Mouse (Mus musculus) ES-E14 (cell line): ENCODE measurements around the gene Cecr2. TPM values are rescaled to one million over a fixed set of nuclear protein-coding genes. Genes with fewer than 3 reads are reported as not detected.
"Not testable (repeated sequence)": the region's sequence is repeated elsewhere in the genome, so short reads cannot be mapped to it uniquely, and the experiment has no call there.

ENCODE experiments used
- DNase-seq: peaks from one replicate; pipeline ENCODE4 v3.0.0-alpha.2; 2013; ENCODE audit warnings: low read depth, low spot score
- H3K27ac ChIP-seq: 2 replicates; pipeline ENCODE4 v1.5.1; 2012; ENCODE audit warnings: low read depth, mild to moderate bottlenecking, low read length, moderate library complexity, mixed read lengths; ENCODE audit not compliant: poor library complexity, insufficient read depth, severe bottlenecking
- H3K36me3 ChIP-seq: 2 replicates; pipeline ENCODE4 v1.6.1; 2012; ENCODE audit warnings: mild to moderate bottlenecking, low read length, moderate library complexity, mixed read lengths; ENCODE audit not compliant: control insufficient read depth, poor library complexity, insufficient read depth, severe bottlenecking
- H3K4me1 ChIP-seq, 2 experiments: fragments of 150-350 bp in 1 of 2; sonication (generic) in 1 of 2; 2 replicates each; pipeline ENCODE4 v1.6.1; 2012; ENCODE audit warnings: low read length in 2 of 2, mild to moderate bottlenecking in 1 of 2, mixed read lengths in 1 of 2; ENCODE audit not compliant: control insufficient read depth in 2 of 2, insufficient read depth in 2 of 2, poor library complexity in 1 of 2
- H3K4me3 ChIP-seq, 2 experiments: fragments of 150-350 bp in 1 of 2; sonication (generic) in 1 of 2; 2 replicates each; pipeline ENCODE4 v1.5.1; 2012; ENCODE audit warnings: low read length in 2 of 2, low read depth in 1 of 2, mild to moderate bottlenecking in 1 of 2, mixed read lengths in 1 of 2; ENCODE audit not compliant: insufficient read depth in 1 of 2, poor library complexity in 1 of 2, severe bottlenecking in 1 of 2
- H3K9ac ChIP-seq: 2 replicates; pipeline ENCODE4 v1.6.1; 2012; ENCODE audit warnings: low read depth, mild to moderate bottlenecking, low read length, mixed read lengths; ENCODE audit not compliant: poor library complexity, insufficient read depth, severe bottlenecking
- H3K9me3 ChIP-seq: fragments of 150-350 bp; sonication (generic); 2 replicates; pipeline ENCODE4 v1.6.1; 2012; ENCODE audit warnings: low read depth, mild to moderate bottlenecking, low read length; ENCODE audit not compliant: control insufficient read depth, insufficient read depth
- CHD2 ChIP-seq: IDR thresholded peaks from 2 replicates; pipeline ENCODE4 v1.6.1; 2014; ENCODE audit warnings: mild to moderate bottlenecking, low read depth, low read length, inconsistent platforms
- HCFC1 ChIP-seq: IDR thresholded peaks from 2 replicates; pipeline ENCODE4 v1.6.1; 2012; ENCODE audit warnings: low read length, inconsistent platforms, borderline replicate concordance; ENCODE audit not compliant: insufficient read depth
- MAFK ChIP-seq: IDR thresholded peaks from 2 replicates; pipeline ENCODE4 v1.6.1; 2014; ENCODE audit warnings: mild to moderate bottlenecking, low read depth, low read length, inconsistent platforms; ENCODE audit not compliant: insufficient read depth
- ZC3H11A ChIP-seq: IDR thresholded peaks from 2 replicates; pipeline ENCODE4 v1.6.1; 2012; ENCODE audit warnings: low read depth, mild to moderate bottlenecking, inconsistent platforms, low read length, borderline replicate concordance
- ZNF384 ChIP-seq: IDR thresholded peaks from 2 replicates; pipeline ENCODE4 v1.6.1; 2012; ENCODE audit warnings: low read depth, low read length, inconsistent platforms
- in situ Hi-C, 2 experiments: fragments of 600-800 bp; cut with MboI; formaldehyde crosslinking; loops; one replicate each; pipeline ENCODE4 v1.15.1; 2025; ENCODE audit warnings: low sequenced_read_pairs in 2 of 2, inconsistent platforms in 1 of 2; ENCODE audit not compliant: unreplicated experiment in 2 of 2
- total RNA-seq: library from RNA; depleted of rRNA; stranded (reverse); fragments of 300-350 nt; gene quantifications from 2 replicates; pipeline ENCODE4 v1.2.3, GENCODE M21; 2012

Gene Cecr2
- total RNA-seq, 1 experiment = 26.5 TPM

- DNase-seq = no peak
- Histone ChIP-seq H3K4me3 (no peak overlapping the region), H3K27ac (no peak overlapping the region), H3K4me1 (peaks cover 0 to 8% of the 10 kb centered on the region in 2 experiments; a peak in 2 of 4 replicates), H3K36me3 (no peaks in the 10 kb centered on the region), H3K9me3 (no peaks in the 10 kb centered on the region), H3K9ac (no peak overlapping the region)
- in situ Hi-C loops = no loop called here
- TF ChIP-seq ZNF384 (no peak), CHD2 (no peak), MAFK (no peak), HCFC1 (no peak), ZC3H11A (no peak)
Observed at GRCm38 (mm10) chr6:120641866-120642378, 24.2 kb upstream of the Cecr2 start.

DNA sequence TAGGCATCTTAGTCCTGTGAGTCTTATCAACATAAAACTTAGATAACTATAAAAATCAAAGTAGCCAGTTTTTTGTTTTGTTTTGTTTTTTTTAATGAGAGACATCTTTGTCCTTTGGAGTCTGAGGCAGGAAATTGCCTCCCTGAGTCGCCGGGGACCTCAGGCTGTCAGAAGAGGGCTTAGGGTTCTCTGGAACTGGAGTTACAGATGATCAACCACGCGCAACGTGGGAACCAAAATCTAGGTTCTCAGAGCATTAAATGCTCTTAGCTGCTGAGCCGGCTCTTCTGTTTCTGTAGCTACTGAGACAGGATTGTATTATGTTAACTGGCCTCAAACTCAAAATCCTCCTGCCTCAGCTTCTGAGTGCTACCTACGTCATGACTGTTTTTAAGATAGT, 22.4 kb upstream of the Cecr2 start:
- Histone ChIP-seq H3K36me3 (no peaks in the 10 kb centered on the region), H3K4me1 (peaks cover 0 to 8% of the 10 kb centered on the region in 2 experiments; a peak in 2 of 4 replicates), H3K9ac (no peak overlapping the region), H3K9me3 (no peaks in the 10 kb centered on the region), H3K4me3 (no peak overlapping the region), H3K27ac (no peak overlapping the region)
- no peak for DNase-seq
- no peak for TF ChIP-seq MAFK
- TF ChIP-seq HCFC1 = no peak
- TF ChIP-seq ZNF384 = no peak
- no peak for TF ChIP-seq CHD2
- TF ChIP-seq ZC3H11A = no peak
- in situ Hi-C loops = no loop called here

- H3K36me3 ChIP-seq = no peaks in the 10 kb centered on the region
- H3K27ac ChIP-seq = no peak overlapping the region
- H3K4me1 ChIP-seq = peaks cover 0 to 8% of the 10 kb centered on the region in 2 experiments; a peak in 2 of 4 replicates
- H3K9me3 ChIP-seq = no peaks in the 10 kb centered on the region
- DNase-seq = no peak
- H3K9ac ChIP-seq = no peak overlapping the region
- TF ChIP-seq ZC3H11A (no peak), ZNF384 (no peak), HCFC1 (no peak), MAFK (no peak), CHD2 (no peak)
- in situ Hi-C loops = no loop called here
- H3K4me3 ChIP-seq = peak overlapping the region in 1 of 2 experiments; percentile 14; a peak in 1 of 4 replicates
Observed at GRCm38 (mm10) chr6:120644346-120645299, 21.5 kb upstream of the Cecr2 start.

- H3K4me3 ChIP-seq, H3K4me1 ChIP-seq, H3K36me3 ChIP-seq, H3K27ac ChIP-seq, H3K9me3 ChIP-seq, H3K9ac ChIP-seq, in situ Hi-C loops: not testable (repeated sequence)
- peak; percentile 40 for DNase-seq
Observed at GRCm38 (mm10) chr6:120647246-120648028, 18.7 kb upstream of the Cecr2 start.
